Mouse (Mus musculus) embryonic fibroblast, embryonic 13.5 days (primary cell): ENCODE results near the gene Dtx1.

Experiments used
- CTCF ChIP-seq: IDR thresholded peaks from 2 replicates; pipeline ENCODE4 v1.5.1; 2011; ENCODE audit warnings: mild to moderate bottlenecking, control low read depth, low read length, moderate library complexity, borderline replicate concordance; ENCODE audit not compliant: insufficient read depth
- POLR2A ChIP-seq: IDR thresholded peaks from 2 replicates; pipeline ENCODE4 v1.6.1; 2011; ENCODE audit warnings: low read depth, mild to moderate bottlenecking, control low read depth, low read length, moderate library complexity

DNA sequence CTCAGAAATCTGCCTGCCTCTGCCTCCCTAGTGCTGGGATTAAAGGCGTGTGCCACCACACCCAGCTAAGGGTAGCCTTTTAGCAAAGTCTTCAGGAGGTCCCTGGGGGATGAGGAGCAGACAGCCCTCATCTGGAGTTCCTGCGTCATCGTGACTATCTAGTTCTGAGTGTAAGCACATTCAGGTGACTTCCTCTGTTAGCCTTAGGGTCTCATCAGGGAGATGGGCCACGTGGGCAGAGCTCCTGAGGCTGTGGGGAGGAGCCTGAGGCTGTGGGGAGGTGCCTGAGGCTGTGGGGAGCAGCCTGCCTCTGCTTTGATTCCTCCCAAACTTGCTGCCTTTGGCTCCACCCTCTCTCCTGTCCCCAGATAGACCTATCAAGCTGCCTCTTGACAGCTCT lies 14.9 kb downstream of the Dtx1 start:
- TF ChIP-seq CTCF, result no peak
- no peak for TF ChIP-seq POLR2A
